Mouse (Mus musculus) kidney, postnatal 25 days (tissue): Measurements from ENCODE around the gene Slc25a25.
A peak's percentile ranks its signal among the peaks of the same experiment; 100 is the strongest.

Experiments
- DNase-seq, 2 experiments: peaks; one replicate each; pipeline ENCODE4 v3.0.0; 2021; ENCODE audit warnings: mixed read lengths in 2 of 2

The Slc25a25 gene

GRCm38 (mm10) chr2:32395946-32396621 lies 55.2 kb downstream of the Slc25a25 start:
- peak; percentile 94 to 97 for DNase-seq

DNA sequence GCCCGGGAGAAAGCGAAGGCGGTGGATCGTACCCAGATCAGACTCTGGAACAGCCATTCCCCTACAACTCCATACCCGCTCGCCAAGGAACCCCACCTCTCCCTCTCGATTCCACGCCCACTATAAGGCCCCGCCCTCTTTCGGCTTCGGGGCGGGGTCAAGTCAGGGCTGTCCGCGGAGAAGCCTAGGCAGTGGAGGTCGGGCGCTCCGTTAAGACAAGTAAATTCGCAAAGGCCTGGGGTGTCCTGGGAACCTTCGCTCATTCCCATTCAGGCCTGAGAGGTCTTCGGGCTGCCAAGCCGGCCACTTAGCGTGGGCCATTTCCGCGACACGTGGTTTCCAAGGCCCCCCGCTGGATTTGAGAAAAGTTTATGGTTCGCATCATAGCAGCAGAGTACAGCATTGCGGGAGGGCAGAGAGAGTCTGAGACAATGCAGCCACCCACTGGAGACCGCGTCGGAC lies 55.7 kb downstream of the Slc25a25 start, which contains the start of gene Ptges2:
TSS of gene Ptges2 (plus strand) at position 413 of the 462 bp plus-strand sequence.
- peak; percentile 92 to 94 for DNase-seq

GRCm38 (mm10) chr2:32394973-32395372 lies 56.3 kb downstream of the Slc25a25 start:
- DNase-seq, result peak; percentile 49 to 67

- peak; percentile 86 to 88 for DNase-seq
These were observed 59.2 kb downstream of the Slc25a25 start for GRCm38 (mm10) chr2:32392063-32392462.

- DNase-seq, result peak; percentile 46 to 71
These were observed 60.4 kb downstream of the Slc25a25 start for GRCm38 (mm10) chr2:32390871-32391270.

DNA sequence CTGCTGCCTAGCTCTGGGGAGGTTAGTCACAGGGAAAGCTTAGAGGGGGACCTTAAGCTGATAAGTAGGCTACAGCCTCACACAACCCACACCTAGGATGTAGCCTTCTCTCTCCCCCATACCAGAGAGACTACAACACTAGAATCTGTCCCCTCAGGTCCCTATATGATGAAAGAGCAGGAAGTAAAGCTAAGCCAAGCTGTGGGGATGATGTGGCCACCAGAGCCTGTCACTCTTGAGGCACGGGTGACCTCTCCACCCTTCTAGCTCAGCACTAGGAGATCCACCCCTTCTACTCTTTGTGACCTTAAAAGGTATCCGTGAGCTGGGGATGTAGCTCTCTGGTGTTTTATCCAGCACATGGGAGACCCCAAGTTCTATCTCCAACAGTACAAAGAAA lies 62.1 kb downstream of the Slc25a25 start:
- no peak for DNase-seq

GRCm38 (mm10) chr2:32387706-32388490 lies 63.3 kb downstream of the Slc25a25 start, which contains the start of gene Lcn2:
Gene Lcn2 (minus strand): TSS chr2:32388252.
- no peak for DNase-seq

DNA sequence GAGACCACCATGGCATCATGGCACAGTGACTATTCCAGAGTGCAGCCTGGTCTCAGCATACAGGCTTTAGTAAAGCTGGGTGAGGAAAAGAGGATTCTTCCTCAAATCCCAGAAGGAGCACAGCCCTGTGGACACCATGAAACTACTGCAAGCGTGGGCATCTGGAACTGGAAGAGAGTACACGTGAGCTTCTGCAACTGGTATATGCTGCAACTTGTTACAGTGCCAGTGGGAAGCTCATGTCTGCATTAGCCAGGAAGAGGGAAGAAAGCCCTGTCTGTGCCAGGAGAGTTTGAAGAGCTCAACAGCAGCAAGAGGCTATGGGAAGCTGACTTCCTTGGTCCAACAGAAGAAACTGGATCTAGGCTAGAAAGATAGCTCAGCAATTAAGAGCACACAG lies 68.6 kb downstream of the Slc25a25 start:
- DNase-seq, result no peak

DNA sequence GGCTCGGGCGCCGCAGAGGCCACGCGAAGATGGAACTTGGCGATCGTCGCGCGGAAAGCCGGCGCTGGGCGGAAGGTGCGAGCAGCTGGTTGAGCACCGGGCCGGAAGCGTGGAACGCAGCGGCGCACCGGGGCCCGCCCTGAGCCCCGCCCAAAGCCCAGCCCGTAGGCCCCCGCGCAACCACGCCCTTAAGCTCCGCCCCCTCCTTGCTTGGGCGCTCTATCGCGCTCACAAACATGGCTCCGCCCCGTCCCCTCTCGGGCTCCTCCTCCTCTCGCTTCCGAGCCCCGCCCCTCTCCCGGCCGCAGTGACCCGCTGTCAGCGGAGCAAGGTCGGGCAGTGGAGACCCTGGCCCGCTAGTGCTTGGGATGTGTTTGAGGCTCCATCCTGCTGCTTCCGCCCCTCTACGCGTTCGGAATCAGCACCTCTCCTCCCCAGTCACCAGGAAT lies 69.4 kb downstream of the Slc25a25 start, which contains the start of gene 1110008P14Rik:
TSS of gene 1110008P14Rik (minus strand) at position 164 of the 449 bp plus-strand sequence.
- peak; percentile 97 to 98 for DNase-seq

GRCm38 (mm10) chr2:32381141-32381774 lies 70.0 kb downstream of the Slc25a25 start:
- DNase-seq, result no peak

GRCm38 (mm10) chr2:32380001-32380500 lies 71.2 kb downstream of the Slc25a25 start:
- no peak for DNase-seq

- no peak for DNase-seq
These were observed 74.3 kb downstream of the Slc25a25 start for GRCm38 (mm10) chr2:32376963-32377362.

- no peak for DNase-seq
These were observed 75.8 kb downstream of the Slc25a25 start for GRCm38 (mm10) chr2:32375317-32375940.

DNA sequence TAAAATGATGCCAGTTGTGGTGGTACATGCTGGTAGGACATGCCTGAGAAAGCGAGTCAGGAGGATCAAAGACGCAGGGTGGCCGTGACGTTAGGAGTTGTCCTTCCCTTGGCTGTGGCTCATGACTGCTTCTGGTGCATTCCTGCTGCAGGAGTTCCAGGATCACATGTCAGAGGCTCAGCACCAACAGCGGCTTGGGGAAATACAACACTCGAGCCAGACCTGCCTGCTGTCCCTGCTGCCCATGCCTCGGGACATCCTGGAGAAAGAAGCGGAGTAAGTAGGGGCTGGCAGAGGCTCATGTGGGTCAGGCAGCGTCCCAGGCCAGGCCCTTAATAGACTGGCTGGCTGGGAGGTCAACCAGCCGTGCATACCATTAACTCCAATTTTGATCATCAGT lies 77.1 kb downstream of the Slc25a25 start:
- no peak for DNase-seq

DNA sequence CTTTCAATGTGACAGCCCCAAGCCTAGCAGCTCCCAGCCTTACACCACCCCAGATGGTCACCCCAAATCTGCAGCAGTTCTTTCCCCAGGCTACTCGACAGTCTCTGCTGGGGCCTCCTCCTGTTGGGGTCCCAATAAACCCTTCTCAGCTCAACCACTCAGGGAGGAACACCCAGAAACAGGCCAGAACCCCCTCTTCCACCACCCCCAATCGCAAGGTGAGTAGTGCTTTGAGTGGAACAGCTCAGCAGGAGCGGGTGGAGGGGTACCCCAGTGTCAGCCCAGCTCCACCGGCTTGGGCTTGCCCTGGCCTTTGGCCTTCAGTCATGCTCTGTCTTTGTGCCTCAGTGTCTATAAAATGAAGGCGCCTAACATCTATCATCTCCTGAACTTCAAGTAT lies 83.9 kb downstream of the Slc25a25 start:
- DNase-seq, result no peak
